Mouse (Mus musculus): ENCODE measurements at regions not wholly inside any gene's neighbourhood (a gene's known extent, or its start where the extent isn't known, plus 50 kb on each side); places are given as distances from the start of the nearest gene placed in this dataset.

- H3K9me3 ChIP-seq (ENCODE audit: control insufficient read depth, low read length), result no peaks in the 10 kb centered on the region
- 25% methylated on average over 16 of the region's 16 CpGs for WGBS
- ATAC-seq, result no peak
- no peak overlapping the region for H3K4me3 ChIP-seq (ENCODE audit: low read length)
- peaks cover 24% of the 10 kb centered on the region for H3K4me1 ChIP-seq (ENCODE audit: control insufficient read depth, insufficient read depth, low read length)
- H3K36me3 ChIP-seq (ENCODE audit: control insufficient read depth, insufficient read depth, low read length), result no peaks in the 10 kb centered on the region
- no peak overlapping the region for H3K27ac ChIP-seq (ENCODE audit: low read length)
- H3K9ac ChIP-seq (ENCODE audit: low read depth, low read length), result peak overlapping the region; percentile 35; the same call in 1 of the 2 replicates
- H3K4me2 ChIP-seq (ENCODE audit: low read depth, low read length), result no peak overlapping the region
- H3K27me3 ChIP-seq (replicated peaks; ENCODE audit: control insufficient read depth, insufficient read depth, low read length), result no peaks in the 10 kb centered on the region
Measured at GRCm38 (mm10) chr5:118981046-118981445, 420.6 kb downstream of the Med13l start.

GRCm38 (mm10) chr5:118984251-118984650, 423.8 kb downstream of the Med13l start:
- Histone ChIP-seq H3K9ac (ENCODE audit: low read depth, low read length) (no peak overlapping the region), H3K4me1 (ENCODE audit: control insufficient read depth, insufficient read depth, low read length) (peaks cover 19% of the 10 kb centered on the region), H3K9me3 (ENCODE audit: control insufficient read depth, low read length) (no peaks in the 10 kb centered on the region), H3K36me3 (ENCODE audit: control insufficient read depth, insufficient read depth, low read length) (no peaks in the 10 kb centered on the region), H3K27ac (ENCODE audit: low read length) (no peak overlapping the region), H3K4me3 (ENCODE audit: low read length) (no peak overlapping the region), H3K4me2 (ENCODE audit: low read depth, low read length) (no peak overlapping the region), H3K27me3 (replicated peaks; ENCODE audit: control insufficient read depth, insufficient read depth, low read length) (no peaks in the 10 kb centered on the region)
- WGBS, result 87% methylated on average over 3 of the region's 3 CpGs
- no peak for ATAC-seq

GRCm38 (mm10) chr5:118984797-118985408, 424.4 kb downstream of the Med13l start:
- Histone ChIP-seq H3K27ac (ENCODE audit: low read length) (no peak overlapping the region), H3K4me3 (ENCODE audit: low read length) (no peak overlapping the region), H3K27me3 (replicated peaks; ENCODE audit: control insufficient read depth, insufficient read depth, low read length) (no peaks in the 10 kb centered on the region), H3K4me2 (ENCODE audit: low read depth, low read length) (no peak overlapping the region), H3K9me3 (ENCODE audit: control insufficient read depth, low read length) (no peaks in the 10 kb centered on the region), H3K4me1 (ENCODE audit: control insufficient read depth, insufficient read depth, low read length) (peaks cover 14% of the 10 kb centered on the region; the same call in 1 of the 2 replicates), H3K36me3 (ENCODE audit: control insufficient read depth, insufficient read depth, low read length) (no peaks in the 10 kb centered on the region), H3K9ac (ENCODE audit: low read depth, low read length) (no peak overlapping the region)
- 55% methylated on average over 9 of the region's 9 CpGs for WGBS
- ATAC-seq, result peak; percentile 99

- Histone ChIP-seq H3K9ac (ENCODE audit: low read depth, low read length) (no peak overlapping the region), H3K36me3 (ENCODE audit: control insufficient read depth, insufficient read depth, low read length) (no peaks in the 10 kb centered on the region), H3K4me1 (ENCODE audit: control insufficient read depth, insufficient read depth, low read length) (peaks cover 14% of the 10 kb centered on the region; the same call in 1 of the 2 replicates), H3K4me2 (ENCODE audit: low read depth, low read length) (no peak overlapping the region), H3K4me3 (ENCODE audit: low read length) (no peak overlapping the region), H3K9me3 (ENCODE audit: control insufficient read depth, low read length) (no peaks in the 10 kb centered on the region), H3K27me3 (replicated peaks; ENCODE audit: control insufficient read depth, insufficient read depth, low read length) (no peaks in the 10 kb centered on the region), H3K27ac (ENCODE audit: low read length) (no peak overlapping the region)
- ATAC-seq, result no peak
- 66% methylated on average over 10 of the region's 10 CpGs for WGBS
Measured at GRCm38 (mm10) chr5:118987376-118988000, 427.0 kb downstream of the Med13l start.

- H3K36me3 ChIP-seq (ENCODE audit: control insufficient read depth, insufficient read depth, low read length), result no peaks in the 10 kb centered on the region
- H3K27me3 ChIP-seq (replicated peaks; ENCODE audit: control insufficient read depth, insufficient read depth, low read length), result no peaks in the 10 kb centered on the region; the same call in 1 of the 2 replicates
- no peak for ATAC-seq
- H3K4me3 ChIP-seq (ENCODE audit: low read length), result no peak overlapping the region
- H3K4me1 ChIP-seq (ENCODE audit: control insufficient read depth, insufficient read depth, low read length), result no peaks in the 10 kb centered on the region
- 18% methylated on average over 15 of the region's 15 CpGs for WGBS
- H3K4me2 ChIP-seq (ENCODE audit: low read depth, low read length), result no peak overlapping the region
- no peak overlapping the region for H3K9ac ChIP-seq (ENCODE audit: low read depth, low read length)
- H3K9me3 ChIP-seq (ENCODE audit: control insufficient read depth, low read length), result no peaks in the 10 kb centered on the region
- H3K27ac ChIP-seq (ENCODE audit: low read length), result no peak overlapping the region
Measured at GRCm38 (mm10) chr5:118999124-118999523, 438.6 kb downstream of the Med13l start.

GRCm38 (mm10) chr5:119005825-119006471, 445.5 kb downstream of the Med13l start:
- 8% methylated on average over 34 of the region's 34 CpGs for WGBS
- H3K4me3 ChIP-seq (ENCODE audit: low read length), result peak overlapping the region; percentile 40

GRCm38 (mm10) chr5:119010048-119010447, 449.6 kb downstream of the Med13l start:
- Histone ChIP-seq H3K9me3 (ENCODE audit: control insufficient read depth, low read length) (no peaks in the 10 kb centered on the region), H3K27me3 (replicated peaks; ENCODE audit: control insufficient read depth, insufficient read depth, low read length) (no peaks in the 10 kb centered on the region; the same call in 1 of the 2 replicates), H3K27ac (ENCODE audit: low read length) (no peak overlapping the region), H3K9ac (ENCODE audit: low read depth, low read length) (no peak overlapping the region), H3K4me3 (ENCODE audit: low read length) (no peak overlapping the region), H3K4me1 (ENCODE audit: control insufficient read depth, insufficient read depth, low read length) (peaks cover 9% of the 10 kb centered on the region), H3K4me2 (ENCODE audit: low read depth, low read length) (no peak overlapping the region), H3K36me3 (ENCODE audit: control insufficient read depth, insufficient read depth, low read length) (no peaks in the 10 kb centered on the region)
- no peak for ATAC-seq
- 74% methylated on average over 14 of the region's 14 CpGs for WGBS

More at GRCm38 (mm10) chr5:119005825-119006471, 445.5 kb downstream of the Med13l start:
- peak; percentile 31; the same call in 1 of the 2 replicates for ATAC-seq
- Histone ChIP-seq H3K4me1 (ENCODE audit: control insufficient read depth, insufficient read depth, low read length) (peaks cover 9% of the 10 kb centered on the region), H3K27me3 (replicated peaks; ENCODE audit: control insufficient read depth, insufficient read depth, low read length) (no peaks in the 10 kb centered on the region; the same call in 1 of the 2 replicates), H3K36me3 (ENCODE audit: control insufficient read depth, insufficient read depth, low read length) (no peaks in the 10 kb centered on the region), H3K27ac (ENCODE audit: low read length) (no peak overlapping the region), H3K9me3 (ENCODE audit: control insufficient read depth, low read length) (no peaks in the 10 kb centered on the region), H3K4me2 (ENCODE audit: low read depth, low read length) (peak overlapping the region; percentile 70), H3K9ac (ENCODE audit: low read depth, low read length) (peak overlapping the region; percentile 64)

- ATAC-seq, result no peak
Measured at GRCm38 (mm10) chr5:119015181-119015580, 454.7 kb downstream of the Med13l start.

GRCm38 (mm10) chr5:119015606-119016255, 455.3 kb downstream of the Med13l start:
- Histone ChIP-seq H3K27me3 (replicated peaks; ENCODE audit: control insufficient read depth, insufficient read depth, low read length) (no peaks in the 10 kb centered on the region), H3K4me1 (ENCODE audit: control insufficient read depth, insufficient read depth, low read length) (no peaks in the 10 kb centered on the region), H3K27ac (ENCODE audit: low read length) (no peak overlapping the region), H3K9ac (ENCODE audit: low read depth, low read length) (no peak overlapping the region), H3K4me2 (ENCODE audit: low read depth, low read length) (no peak overlapping the region), H3K36me3 (ENCODE audit: control insufficient read depth, insufficient read depth, low read length) (no peaks in the 10 kb centered on the region), H3K4me3 (ENCODE audit: low read length) (no peak overlapping the region), H3K9me3 (ENCODE audit: control insufficient read depth, low read length) (no peaks in the 10 kb centered on the region)
- 40% methylated on average over 15 of the region's 15 CpGs for WGBS
- ATAC-seq, result no peak

More at GRCm38 (mm10) chr5:119015181-119015580, 454.7 kb downstream of the Med13l start:
- Histone ChIP-seq H3K36me3 (ENCODE audit: control insufficient read depth, insufficient read depth, low read length) (no peaks in the 10 kb centered on the region), H3K27me3 (replicated peaks; ENCODE audit: control insufficient read depth, insufficient read depth, low read length) (no peaks in the 10 kb centered on the region), H3K27ac (ENCODE audit: low read length) (no peak overlapping the region), H3K4me3 (ENCODE audit: low read length) (no peak overlapping the region), H3K9me3 (ENCODE audit: control insufficient read depth, low read length) (no peaks in the 10 kb centered on the region), H3K4me1 (ENCODE audit: control insufficient read depth, insufficient read depth, low read length) (no peaks in the 10 kb centered on the region), H3K9ac (ENCODE audit: low read depth, low read length) (no peak overlapping the region), H3K4me2 (ENCODE audit: low read depth, low read length) (no peak overlapping the region)
- 89% methylated on average over 5 of the region's 5 CpGs for WGBS
